Mouse (Mus musculus) brown adipose tissue, adult 24 weeks (tissue): ENCODE measurements around the gene H2-T24. TPM values are rescaled to one million over a fixed set of nuclear protein-coding genes. Genes with fewer than 3 reads are reported as not detected.
"Not testable (repeated sequence)": the region's sequence is repeated elsewhere in the genome, so short reads cannot be mapped to it uniquely, and the experiment has no call there.

Experiments
- H3K27ac ChIP-seq: fragments of 200-500 bp; replicated peaks from 2 replicates; pipeline ENCODE4 v1.5.1; 2012; ENCODE audit warnings: low read depth, mild to moderate bottlenecking, low read length
- H3K4me1 ChIP-seq: fragments of 200-500 bp; 2 replicates; pipeline ENCODE4 v1.6.1; 2012; ENCODE audit warnings: low read length, mixed read lengths; ENCODE audit not compliant: control insufficient read depth, insufficient read depth, insufficient read length
- H3K4me3 ChIP-seq: fragments of 200-500 bp; 2 replicates; pipeline ENCODE4 v1.5.1; 2012; ENCODE audit warnings: low read depth, mild to moderate bottlenecking, low read length, moderate library complexity; ENCODE audit not compliant: insufficient read depth
- polyA plus RNA-seq: library from polyadenylated mRNA; stranded (reverse); fragments of >200 nt; gene quantifications from 2 replicates; pipeline ENCODE4 v1.2.4, GENCODE M21; 2012; ENCODE audit not compliant: missing spikeins, insufficient read depth, insufficient read length

The H2-T24 gene
- polyA plus RNA-seq, 1 experiment, result 3.3 TPM

DNA sequence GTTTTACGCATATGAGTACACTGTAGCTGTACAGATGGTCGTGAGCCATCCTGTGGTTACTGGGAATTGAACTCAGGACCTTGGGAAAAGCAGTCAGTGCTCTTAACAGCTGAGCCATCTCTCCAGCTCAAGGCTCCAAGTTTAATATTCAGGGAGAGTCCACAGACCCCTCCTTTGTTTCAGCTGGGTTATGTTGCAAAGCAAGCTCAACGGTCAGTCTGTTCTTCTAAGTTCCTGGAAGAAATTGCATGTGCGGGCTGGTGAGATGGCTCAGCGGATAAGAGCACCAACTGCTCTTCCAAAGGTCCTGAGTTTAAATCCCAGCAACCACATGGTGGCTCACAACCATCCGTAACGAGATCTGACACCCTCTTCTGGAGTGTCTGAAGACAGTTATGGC is 16.0 kb downstream of the H2-T24 start:
- not testable (repeated sequence) for H3K4me1 ChIP-seq, H3K27ac ChIP-seq, H3K4me3 ChIP-seq

DNA sequence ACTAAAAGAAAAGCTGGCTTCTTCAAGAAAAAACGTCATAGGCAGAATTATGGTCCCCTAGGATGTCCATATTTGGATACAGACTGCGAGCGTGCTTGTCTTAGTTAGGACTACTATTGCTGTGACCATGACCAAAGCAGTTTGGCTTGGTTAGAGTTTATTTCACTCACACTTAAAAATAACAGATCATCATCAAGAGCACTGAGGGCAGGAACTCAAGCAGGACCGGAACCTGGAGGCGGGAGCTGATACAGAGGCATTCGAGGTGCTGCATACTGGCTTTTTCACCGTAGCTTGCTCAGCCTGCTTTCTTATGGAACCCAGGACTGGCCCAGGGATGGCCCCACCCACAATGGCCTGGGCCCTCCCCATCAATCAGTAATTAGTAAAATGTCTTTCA is 17.0 kb downstream of the H2-T24 start:
- no peak overlapping the region for H3K4me3 ChIP-seq
- H3K4me1 ChIP-seq, result 0 out of 2 replicates have a peak, but pooled peaks cover 2% of the 10 kb centered on the region
- H3K27ac ChIP-seq, result no peak overlapping the region

DNA sequence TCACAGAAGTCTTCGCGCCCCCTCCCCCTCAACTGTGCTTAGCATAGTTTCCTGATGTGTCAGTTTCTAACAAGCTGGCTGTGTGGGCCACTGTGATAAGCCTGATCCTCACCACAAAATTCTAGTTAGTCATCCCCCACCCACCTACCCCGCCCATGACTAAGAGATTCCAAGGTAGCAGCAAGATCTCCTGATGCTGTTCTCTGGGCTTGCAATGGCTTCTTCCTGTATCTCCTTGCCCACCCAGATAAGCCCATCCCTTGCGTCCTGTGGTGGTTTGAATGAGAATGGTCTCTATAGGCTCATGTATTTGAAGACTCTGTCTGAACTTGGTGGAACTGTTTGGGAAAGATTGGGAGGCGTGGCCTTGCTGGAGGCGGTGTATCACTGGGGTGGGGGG is 18.4 kb downstream of the H2-T24 start:
- H3K27ac ChIP-seq, result no peak overlapping the region
- no peak overlapping the region for H3K4me3 ChIP-seq
- 0 out of 2 replicates have a peak, but pooled peaks cover 2% of the 10 kb centered on the region for H3K4me1 ChIP-seq

DNA sequence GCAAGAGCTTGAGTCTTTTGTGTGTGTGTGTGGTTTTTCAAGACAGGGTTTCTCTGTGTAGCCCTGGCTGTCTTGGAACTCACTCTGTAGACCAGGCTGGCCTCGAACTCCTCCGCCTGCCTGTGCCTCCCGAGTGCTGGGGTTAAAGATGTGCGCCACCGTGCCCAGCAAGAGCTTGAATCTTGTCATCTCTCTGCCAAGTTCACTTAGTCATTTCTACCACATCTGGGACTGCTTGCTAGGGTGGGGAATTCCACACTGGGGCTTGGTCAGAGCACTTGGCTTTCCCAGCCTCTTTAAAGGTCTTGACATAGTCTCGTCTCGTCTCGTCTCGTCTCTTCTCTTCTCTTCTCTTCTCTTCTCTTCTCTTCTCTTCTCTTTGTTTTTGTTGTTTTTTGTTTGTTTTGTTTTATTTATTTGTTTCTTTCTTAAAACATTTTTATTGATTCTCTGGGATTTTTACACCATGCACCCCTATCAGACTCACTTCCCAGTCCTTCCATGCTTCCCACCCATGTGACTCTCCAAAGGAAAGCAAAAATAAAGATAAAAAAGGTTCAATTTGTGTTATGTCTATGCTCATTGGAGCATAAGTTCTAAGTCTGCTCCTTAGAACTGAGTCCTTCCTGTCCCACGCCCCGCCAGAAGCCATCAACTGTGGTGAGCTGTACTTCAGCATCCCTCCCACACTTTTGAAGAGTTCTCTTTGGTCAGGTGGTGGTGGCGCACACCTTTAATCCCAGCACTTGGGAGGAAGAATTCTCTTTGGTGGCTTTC is 19.1 kb downstream of the H2-T24 start:
- Histone ChIP-seq H3K27ac (no peak overlapping the region), H3K4me1 (0 out of 2 replicates have a peak, but pooled peaks cover 2% of the 10 kb centered on the region), H3K4me3 (no peak overlapping the region)

DNA sequence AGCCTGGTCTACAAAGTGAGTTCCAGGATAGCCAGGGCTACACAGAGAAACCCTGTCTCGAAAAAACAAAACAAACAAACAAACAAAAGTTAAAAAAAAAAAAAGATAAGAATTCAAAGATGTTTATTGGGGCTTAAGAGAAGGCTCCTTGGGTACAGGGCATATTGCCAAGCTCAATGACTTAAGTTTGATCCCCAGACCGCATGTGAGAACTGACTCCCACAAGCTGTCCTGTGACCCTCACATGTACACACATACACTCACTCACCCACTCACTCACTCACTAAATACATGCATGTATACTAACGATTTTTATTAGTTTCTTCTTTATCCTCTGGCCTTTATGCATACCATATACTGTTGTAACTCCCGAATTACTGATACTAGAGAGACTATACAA is 20.0 kb downstream of the H2-T24 start:
- H3K4me3 ChIP-seq, result no peak overlapping the region
- 0 out of 2 replicates have a peak, but pooled peaks cover 2% of the 10 kb centered on the region for H3K4me1 ChIP-seq
- no peak overlapping the region for H3K27ac ChIP-seq

DNA sequence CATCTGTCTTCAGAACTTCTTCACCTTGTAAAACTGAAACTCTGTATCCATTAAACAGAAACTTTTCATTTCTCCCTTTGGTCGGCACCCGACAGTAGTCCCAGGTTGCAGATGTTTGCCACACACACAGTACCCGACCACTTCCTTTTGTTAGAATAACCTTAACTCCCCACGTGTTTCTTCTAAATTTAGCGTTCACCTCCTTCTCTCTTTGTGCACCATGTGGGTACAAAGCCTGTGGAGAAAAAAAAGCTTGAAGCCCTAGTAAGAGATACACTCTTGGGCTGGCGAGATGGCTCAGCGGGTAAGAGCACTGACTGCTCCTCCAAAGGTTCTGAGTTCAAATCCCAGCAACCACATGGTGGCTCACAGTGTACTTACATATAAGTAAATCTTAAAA is 21.0 kb downstream of the H2-T24 start:
- H3K4me3 ChIP-seq, result no peak overlapping the region

DNA sequence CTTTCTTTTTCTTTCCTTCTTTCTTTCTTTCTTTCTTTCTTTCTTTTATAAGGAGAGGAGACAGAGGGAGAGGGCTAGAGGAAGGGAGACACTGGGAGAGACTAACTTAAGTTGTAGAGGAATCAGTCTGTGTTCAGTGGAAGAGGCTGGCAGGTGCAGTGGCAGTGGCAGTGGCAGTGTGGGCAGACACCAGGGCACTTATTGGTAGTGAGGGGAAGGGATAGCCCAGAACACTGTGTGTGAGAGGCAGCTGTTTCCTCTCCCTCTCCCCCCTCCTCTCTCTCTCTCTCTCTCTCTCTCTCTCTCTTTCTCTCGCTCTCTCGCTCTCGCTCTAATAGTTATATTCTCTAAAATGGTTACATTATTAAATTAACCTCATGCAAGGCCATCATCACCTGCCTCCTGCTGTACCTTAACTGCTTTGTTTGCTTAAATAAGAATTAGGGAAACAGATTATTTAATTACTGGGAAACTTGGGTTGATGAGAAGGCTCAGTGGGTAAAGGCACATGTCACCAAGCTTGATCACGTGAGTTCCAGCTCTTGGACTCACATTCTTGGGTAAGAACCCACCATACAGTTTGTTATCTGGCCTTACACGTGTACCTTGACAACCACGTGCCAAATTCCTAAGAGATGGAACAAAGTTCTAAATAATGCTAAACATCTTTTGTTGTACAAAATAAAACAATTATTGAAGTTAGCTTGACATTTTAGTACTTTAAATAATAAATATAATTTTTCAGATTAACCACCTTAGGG is 21.6 kb downstream of the H2-T24 start:
- H3K4me3 ChIP-seq, result no peak overlapping the region
- no peak overlapping the region for H3K27ac ChIP-seq
- 0 out of 2 replicates have a peak, but pooled peaks cover 2% of the 10 kb centered on the region for H3K4me1 ChIP-seq

More for the DNA sequence above, 21.0 kb downstream of the H2-T24 start:
- Histone ChIP-seq H3K27ac (no peak overlapping the region), H3K4me1 (0 out of 2 replicates have a peak, but pooled peaks cover 2% of the 10 kb centered on the region)

DNA sequence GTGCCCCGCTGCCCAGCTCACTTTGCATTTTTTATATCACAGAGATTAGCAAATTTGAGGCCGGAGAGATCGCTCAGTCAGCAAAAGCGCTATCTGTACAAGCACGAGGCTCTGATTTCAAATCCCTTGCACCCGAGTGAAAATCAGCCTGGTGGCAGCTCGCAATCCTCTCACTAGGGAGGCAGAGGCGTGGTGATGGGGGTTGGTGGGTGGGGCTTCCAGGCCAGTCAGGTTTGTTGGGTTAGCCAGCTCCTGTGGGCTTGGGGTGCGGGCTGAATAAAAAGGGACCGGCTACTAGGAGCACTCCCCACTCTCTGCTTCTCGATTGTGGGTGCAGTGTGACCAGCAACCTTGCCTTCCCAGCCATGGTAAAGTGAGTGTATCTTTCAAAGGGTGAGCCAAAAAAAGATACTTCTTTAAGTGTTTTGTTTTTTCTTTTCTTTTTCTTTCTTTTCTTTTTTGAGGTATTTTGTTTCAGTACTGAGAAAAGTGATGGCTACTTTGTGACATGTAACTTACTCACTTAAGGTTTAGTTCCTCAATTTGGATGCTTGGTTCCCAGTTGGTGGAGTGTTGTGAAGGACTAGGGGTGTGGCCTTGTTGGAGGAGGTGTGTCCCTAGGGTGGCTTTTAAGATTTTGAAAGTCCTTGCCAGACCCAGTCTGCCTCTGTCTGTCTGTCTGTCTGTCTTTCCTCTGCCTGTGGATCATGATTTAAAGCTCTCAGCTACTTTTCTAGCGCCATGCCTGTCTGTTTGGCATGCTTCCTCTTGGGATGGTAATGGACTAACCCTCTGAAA is 22.4 kb downstream of the H2-T24 start:
- Histone ChIP-seq H3K4me1 (0 out of 2 replicates have a peak, but pooled peaks cover 2% of the 10 kb centered on the region), H3K27ac (no peak overlapping the region), H3K4me3 (no peak overlapping the region)

DNA sequence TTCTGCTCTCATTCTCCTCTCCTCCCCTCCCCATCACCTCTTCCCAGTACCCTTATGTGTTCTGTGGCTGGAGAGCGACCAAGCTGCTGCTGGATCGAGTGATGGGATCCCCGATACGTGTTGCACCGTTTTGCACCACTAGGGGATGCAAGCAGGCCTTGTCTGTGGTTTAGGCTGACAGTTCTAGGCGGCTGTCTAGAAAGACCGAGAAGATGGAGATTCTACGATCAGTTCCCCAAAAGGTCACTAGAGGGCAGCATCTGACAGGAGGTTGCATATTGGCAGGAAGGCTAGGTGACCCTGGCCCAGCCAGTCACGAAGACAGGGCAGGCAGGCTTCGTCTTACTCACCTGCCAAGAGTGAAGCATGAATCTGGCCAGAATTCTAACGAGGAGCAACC is 23.4 kb downstream of the H2-T24 start:
- H3K27ac ChIP-seq, result no peak overlapping the region
- 0 out of 2 replicates have a peak, but pooled peaks cover 2% of the 10 kb centered on the region for H3K4me1 ChIP-seq
- no peak overlapping the region for H3K4me3 ChIP-seq

DNA sequence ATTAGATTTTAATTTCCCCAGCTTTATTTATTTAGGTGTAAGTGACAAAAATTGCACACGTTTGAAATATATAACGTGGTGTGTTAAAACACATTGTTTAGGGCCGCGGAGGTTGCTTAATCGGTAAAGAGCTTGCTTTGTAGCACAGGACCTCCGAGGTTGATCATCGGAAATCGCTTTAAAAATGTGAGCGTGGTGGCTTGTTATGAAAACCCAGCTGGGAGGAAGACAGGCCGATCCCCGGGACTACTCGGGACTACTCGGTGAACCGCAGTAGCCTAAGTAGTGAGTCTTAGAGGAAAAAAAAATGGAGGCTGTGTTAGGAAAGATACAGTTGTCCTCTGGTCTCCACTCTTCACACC is 25.5 kb downstream of the H2-T24 start:
- no peaks in the 10 kb centered on the region for H3K4me1 ChIP-seq
- peak overlapping the region; percentile 40 for H3K27ac ChIP-seq
- peak overlapping the region; percentile 75 for H3K4me3 ChIP-seq

DNA sequence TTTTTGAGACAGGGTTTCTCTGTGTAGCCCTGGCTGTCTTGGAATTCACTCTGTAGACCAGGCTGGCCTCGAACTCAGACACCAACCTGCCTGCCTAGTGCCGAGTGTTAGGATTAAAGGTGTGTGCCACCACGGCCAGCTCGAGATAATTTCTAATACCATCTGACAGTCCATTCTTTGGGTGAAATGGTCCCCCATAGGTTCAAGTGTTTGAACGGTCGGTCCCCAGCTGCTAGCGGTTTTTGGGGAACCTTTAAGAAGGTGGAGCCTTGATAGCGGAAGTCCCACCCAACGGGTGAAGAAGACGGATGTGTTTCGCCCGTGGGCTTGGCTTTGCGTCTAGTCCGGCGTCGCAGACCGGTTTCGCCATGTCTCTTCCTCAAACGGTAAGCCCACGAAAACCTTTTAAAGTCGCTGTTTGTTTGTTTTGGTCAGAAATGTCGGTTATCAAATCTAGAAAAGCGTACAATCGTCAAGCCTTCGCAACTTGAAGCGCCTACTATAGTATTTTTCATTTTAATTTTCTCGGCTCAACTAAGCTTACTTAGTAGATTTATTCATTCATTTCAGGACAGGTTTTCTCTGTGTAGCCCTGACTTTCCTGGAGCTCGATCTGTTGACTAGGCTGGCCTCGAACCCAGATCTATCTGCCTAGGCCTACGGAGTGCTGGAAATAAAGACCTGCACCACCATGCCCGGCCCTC is 26.0 kb downstream of the H2-T24 start:
- peak overlapping the region; percentile 40 for H3K27ac ChIP-seq
- H3K4me3 ChIP-seq, result peak overlapping the region; percentile 75
- no peaks in the 10 kb centered on the region for H3K4me1 ChIP-seq

DNA sequence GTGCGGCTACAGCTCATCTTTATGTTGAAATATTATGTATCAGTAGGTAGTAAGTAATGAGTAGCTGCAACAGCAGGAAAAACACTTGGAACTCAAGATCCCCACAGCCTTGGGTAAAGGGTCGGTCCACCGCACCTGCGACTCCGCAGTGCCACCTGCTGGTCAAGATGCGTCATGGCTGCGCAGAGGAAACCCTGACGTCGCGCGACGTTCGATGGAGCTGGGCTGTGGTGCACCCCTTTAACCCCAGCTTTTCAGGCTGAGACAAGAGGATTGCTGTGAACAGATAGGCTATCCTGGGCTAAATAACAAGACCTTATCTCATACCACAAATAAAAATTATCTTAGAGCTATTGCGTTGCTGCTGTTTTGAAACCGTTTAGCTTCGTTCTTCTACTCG is 26.7 kb downstream of the H2-T24 start:
- H3K4me3 ChIP-seq, result peak overlapping the region; percentile 49
- no peaks in the 10 kb centered on the region for H3K4me1 ChIP-seq
- H3K27ac ChIP-seq, result no peak overlapping the region

DNA sequence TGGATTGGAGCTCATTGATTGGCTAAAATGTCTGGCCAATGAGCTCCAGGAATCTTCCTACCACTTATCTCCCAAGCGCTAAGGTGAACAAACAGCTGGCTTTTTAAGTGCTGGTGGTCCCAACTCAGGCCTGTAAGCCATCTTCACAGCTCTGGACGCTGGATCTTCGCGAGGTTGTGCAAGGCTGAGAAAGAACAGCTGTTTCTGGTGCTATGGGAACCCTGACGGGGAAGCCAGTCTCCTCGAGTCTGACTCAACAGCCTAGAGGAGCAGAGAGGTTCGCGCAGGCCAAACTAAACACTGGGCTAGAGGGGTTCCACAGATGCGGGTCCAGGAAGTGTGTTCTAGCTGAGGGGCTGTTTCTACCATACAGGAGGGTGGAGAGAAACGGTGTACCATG is 28.6 kb downstream of the H2-T24 start:
- H3K4me3 ChIP-seq, result no peak overlapping the region
- H3K4me1 ChIP-seq, result no peaks in the 10 kb centered on the region
- no peak overlapping the region for H3K27ac ChIP-seq

DNA sequence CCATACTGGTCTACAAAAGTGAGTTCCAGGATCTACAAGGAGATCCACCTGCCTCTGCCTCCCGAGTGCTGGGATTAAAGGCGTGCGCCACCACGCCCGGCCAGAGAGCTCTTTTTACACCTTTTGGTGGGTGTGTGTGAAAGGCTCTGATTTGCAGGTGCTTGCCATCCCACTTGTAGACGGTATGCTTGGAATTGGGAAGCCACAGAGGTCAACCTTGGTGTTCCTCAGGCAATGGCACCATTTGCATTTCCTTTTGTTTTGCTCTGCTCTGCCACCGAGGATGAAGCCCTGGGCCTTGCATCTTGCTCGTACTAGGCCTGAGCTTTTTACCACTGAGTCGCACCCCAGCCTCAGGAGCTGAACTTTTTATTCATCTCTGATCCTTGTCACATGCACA is 38.6 kb downstream of the H2-T24 start:
- Histone ChIP-seq H3K27ac (no peak overlapping the region), H3K4me3 (no peak overlapping the region)

More for the DNA sequence above, 38.6 kb downstream of the H2-T24 start:
- H3K4me1 ChIP-seq, result peaks cover 6% of the 10 kb centered on the region; the same call in 1 of the 2 replicates
